Mouse (Mus musculus): Measurements from ENCODE around the gene L3mbtl2. TPM values are rescaled to one million over a fixed set of nuclear protein-coding genes. Genes with fewer than 3 reads are reported as not detected.

L3mbtl2 gene
- 11.5 and 12.5 TPM in 2 replicates for polyA plus RNA-seq (2015; fragmentation: Nextera tagmentation; extraction: Ambion mirVana)

DNA sequence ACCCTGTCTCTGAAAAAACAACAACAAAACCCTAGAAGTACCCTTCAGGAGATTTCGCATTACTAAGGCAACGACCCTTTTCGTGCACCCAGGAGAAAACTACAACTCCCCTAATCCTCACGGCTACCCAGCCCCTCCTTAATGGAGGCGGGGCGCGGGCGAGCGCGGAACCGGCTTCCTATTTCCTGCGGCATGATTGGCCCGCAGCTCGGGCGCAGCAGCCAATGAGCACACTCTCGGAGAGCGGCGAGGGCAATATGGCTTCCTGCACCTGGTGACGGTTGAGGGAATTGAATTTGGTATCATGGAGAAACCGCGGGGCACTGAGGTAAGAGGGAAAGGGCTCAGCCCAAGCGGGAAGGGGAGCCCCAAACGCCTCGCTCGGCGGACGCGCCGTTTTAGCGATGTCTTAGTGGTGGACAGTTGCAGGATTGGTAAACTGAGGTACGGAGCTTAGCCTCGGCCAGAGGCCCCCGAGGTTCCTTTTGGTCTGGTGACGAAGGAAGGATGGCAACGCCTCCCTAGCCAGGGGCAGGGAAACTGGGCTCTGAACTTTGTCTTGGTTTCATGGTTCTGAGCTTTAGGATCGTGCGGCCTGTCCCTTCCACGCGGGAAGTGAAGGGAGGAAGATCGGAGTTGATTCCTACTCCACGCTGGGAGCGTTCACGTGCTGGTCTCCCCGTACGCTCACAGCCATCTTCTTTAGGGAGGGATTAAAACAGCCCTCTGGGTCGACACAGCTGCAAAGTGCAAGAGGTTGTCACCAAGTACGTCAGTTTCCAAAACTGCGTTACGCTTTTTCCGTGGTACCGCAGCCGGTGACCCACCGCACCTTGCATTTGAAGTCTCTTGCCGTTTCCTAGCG lies at the start of gene L3mbtl2:
Gene L3mbtl2 (plus strand): TSS at position 193 of the 865 bp plus-strand sequence.
- Histone ChIP-seq H3K27ac (ENCODE audit: low read length) (peak within 1 kb of the TSS; percentile 80), H3K4me3 (ENCODE audit: low read depth, low read length) (peak within 1 kb of the TSS; percentile 93), H3K4me2 (ENCODE audit: low read depth, low read length) (peak within 1 kb of the TSS; percentile 98), H3K9me3 (replicated peaks; ENCODE audit: control insufficient read depth, low read length) (no peaks in the 10 kb centered on the region), H3K36me3 (ENCODE audit: control insufficient read depth, insufficient read depth) (peaks cover 3% of the 10 kb centered on the region; the same call in 1 of the 2 replicates), H3K9ac (ENCODE audit: low read depth, low read length) (peak within 1 kb of the TSS; percentile 81), H3K27me3 (ENCODE audit: control insufficient read depth, insufficient read depth, low read depth, low read length) (no peaks in the 10 kb centered on the region), H3K4me1 (ENCODE audit: control insufficient read depth, low read depth, low read length) (peaks cover 5% of the 10 kb centered on the region)
- WGBS (ENCODE audit: insufficient replicate concordance) = under 1% methylated on average over 55 of the region's 55 CpGs
- peak; percentile 100 for ATAC-seq (ENCODE audit: low read depth)

DNA sequence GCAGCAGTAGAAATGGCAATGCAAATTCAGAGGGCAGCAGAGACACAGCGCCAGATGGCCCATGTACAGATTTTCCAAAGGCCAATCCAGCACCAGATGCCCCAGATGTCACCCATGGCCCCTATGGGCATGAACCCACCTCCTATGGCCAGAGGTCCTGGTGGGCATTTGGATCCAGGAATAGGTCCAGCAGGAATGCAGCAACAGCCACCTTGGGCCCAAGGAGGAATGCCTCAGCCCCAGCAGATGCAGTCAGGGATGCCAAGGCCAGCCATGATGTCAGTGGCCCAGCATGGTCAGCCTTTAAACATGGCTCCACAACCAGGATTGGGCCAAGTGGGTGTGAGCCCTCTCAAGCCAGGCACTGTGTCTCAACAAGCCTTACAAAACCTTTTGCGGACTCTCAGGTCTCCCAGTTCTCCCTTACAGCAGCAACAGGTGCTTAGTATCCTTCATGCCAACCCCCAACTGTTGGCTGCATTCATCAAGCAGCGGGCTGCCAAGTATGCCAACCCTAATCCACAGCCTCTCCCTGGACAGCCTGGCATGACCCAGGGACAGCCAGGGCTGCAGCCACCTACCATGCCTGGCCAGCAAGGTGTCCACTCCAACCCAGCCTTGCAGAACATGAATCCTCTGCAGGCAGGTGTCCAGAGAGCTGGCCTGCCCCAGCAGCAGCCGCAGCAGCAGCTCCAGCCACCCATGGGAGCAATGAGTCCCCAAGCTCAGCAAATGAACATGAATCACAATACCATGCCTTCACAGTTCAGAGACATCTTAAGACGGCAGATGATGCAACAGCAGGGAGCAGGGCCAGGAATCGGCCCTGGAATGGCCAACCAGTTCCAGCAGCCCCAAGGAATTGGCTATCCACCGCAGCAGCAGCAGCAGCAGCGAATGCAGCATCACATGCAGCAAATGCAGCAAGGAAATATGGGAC lies 13.9 kb upstream of the L3mbtl2 start:
- ATAC-seq (ENCODE audit: low read depth) = no peak
- peaks cover 49% of the 10 kb centered on the region for H3K36me3 ChIP-seq (ENCODE audit: control insufficient read depth, insufficient read depth)

DNA sequence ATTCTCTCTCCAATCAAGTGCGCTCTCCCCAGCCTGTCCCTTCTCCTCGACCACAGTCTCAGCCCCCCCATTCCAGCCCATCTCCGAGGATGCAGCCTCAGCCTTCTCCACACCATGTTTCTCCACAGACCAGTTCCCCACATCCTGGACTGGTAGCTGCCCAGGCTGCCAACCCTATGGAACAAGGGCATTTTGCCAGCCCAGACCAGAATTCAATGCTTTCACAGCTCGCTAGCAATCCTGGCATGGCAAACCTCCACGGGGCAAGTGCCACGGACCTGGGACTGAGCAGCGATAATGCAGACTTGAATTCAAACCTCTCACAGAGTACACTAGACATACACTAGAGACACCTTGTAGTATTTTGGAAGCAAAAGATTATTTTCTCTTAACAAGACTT lies 13.1 kb upstream of the L3mbtl2 start:
- no peaks in the 10 kb centered on the region for H3K9me3 ChIP-seq (replicated peaks; ENCODE audit: control insufficient read depth, low read length)
- no peak overlapping the region for H3K27ac ChIP-seq (ENCODE audit: low read length)
- no peak overlapping the region for H3K9ac ChIP-seq (ENCODE audit: low read depth, low read length)
- peaks cover 43% of the 10 kb centered on the region for H3K36me3 ChIP-seq (ENCODE audit: control insufficient read depth, insufficient read depth)
- no peak for ATAC-seq (ENCODE audit: low read depth)
- WGBS (ENCODE audit: insufficient replicate concordance) = 91% methylated on average over 7 of the region's 7 CpGs
- no peaks in the 10 kb centered on the region for H3K4me1 ChIP-seq (ENCODE audit: control insufficient read depth, low read depth, low read length)
- no peak overlapping the region for H3K4me3 ChIP-seq (ENCODE audit: low read depth, low read length)
- no peak overlapping the region for H3K4me2 ChIP-seq (ENCODE audit: low read depth, low read length)
- H3K27me3 ChIP-seq (ENCODE audit: control insufficient read depth, insufficient read depth, low read depth, low read length) = no peaks in the 10 kb centered on the region

More for the DNA sequence above, 13.9 kb upstream of the L3mbtl2 start:
- Histone ChIP-seq H3K27me3 (ENCODE audit: control insufficient read depth, insufficient read depth, low read depth, low read length) (no peaks in the 10 kb centered on the region), H3K4me3 (ENCODE audit: low read depth, low read length) (no peak overlapping the region), H3K9me3 (replicated peaks; ENCODE audit: control insufficient read depth, low read length) (no peaks in the 10 kb centered on the region), H3K27ac (ENCODE audit: low read length) (no peak overlapping the region), H3K4me1 (ENCODE audit: control insufficient read depth, low read depth, low read length) (no peaks in the 10 kb centered on the region), H3K9ac (ENCODE audit: low read depth, low read length) (no peak overlapping the region), H3K4me2 (ENCODE audit: low read depth, low read length) (no peak overlapping the region)
- WGBS (ENCODE audit: insufficient replicate concordance) = 90% methylated on average over 8 of the region's 8 CpGs

DNA sequence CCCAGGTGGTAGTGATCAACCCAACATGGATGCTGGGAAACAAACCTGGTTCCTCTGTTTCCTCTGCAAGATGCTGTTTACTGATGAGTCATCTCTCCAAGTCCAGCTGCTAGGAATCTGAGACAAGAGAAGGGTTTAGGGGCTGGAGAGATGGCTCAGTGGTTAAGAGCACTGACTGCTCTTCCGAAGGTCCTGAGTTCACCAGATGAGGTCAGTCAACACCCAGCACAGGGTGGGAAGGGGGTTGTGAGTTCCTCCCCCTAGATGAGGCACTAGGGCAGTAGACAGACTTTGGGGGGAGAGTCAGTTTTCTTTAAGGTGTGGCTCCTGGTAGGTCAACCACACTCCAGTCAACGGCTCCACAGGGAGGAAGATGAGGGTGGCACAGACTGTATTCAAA lies 2.0 kb upstream of the L3mbtl2 start:
- Histone ChIP-seq H3K36me3 (ENCODE audit: control insufficient read depth, insufficient read depth) (no peaks in the 10 kb centered on the region), H3K4me3 (ENCODE audit: low read depth, low read length) (no peak overlapping the region), H3K27ac (ENCODE audit: low read length) (no peak overlapping the region), H3K4me2 (ENCODE audit: low read depth, low read length) (no peak overlapping the region), H3K27me3 (ENCODE audit: control insufficient read depth, insufficient read depth, low read depth, low read length) (no peaks in the 10 kb centered on the region), H3K4me1 (ENCODE audit: control insufficient read depth, low read depth, low read length) (peaks cover 5% of the 10 kb centered on the region), H3K9me3 (replicated peaks; ENCODE audit: control insufficient read depth, low read length) (no peaks in the 10 kb centered on the region), H3K9ac (ENCODE audit: low read depth, low read length) (no peak overlapping the region)
- ATAC-seq (ENCODE audit: low read depth) = no peak
- WGBS (ENCODE audit: insufficient replicate concordance) = 74% methylated on average over 2 of the region's 2 CpGs

DNA sequence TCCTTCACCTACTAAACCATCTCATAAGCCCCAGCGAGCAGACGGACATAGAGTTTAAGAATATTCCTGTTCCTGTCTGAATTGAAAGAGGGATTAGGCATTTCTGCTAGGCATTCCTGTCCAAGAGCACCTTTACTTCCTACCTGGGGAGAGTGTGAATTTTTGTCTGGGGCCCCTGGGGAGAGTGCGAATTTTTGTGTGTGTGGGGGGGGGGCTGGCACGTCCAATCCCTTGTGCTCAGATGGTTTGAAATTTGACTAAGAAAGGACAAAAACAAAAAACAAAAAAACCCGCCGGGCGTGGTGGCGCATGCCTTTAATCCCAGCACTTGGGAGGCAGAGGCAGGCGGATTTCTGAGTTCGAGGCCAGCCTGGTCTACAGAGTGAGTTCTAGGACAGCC lies 408 bp upstream of the L3mbtl2 start:
- Histone ChIP-seq H3K9me3 (replicated peaks; ENCODE audit: control insufficient read depth, low read length) (no peaks in the 10 kb centered on the region), H3K27me3 (ENCODE audit: control insufficient read depth, insufficient read depth, low read depth, low read length) (no peaks in the 10 kb centered on the region), H3K4me3 (ENCODE audit: low read depth, low read length) (peak overlapping the region; percentile 93), H3K4me2 (ENCODE audit: low read depth, low read length) (peak overlapping the region; percentile 98), H3K27ac (ENCODE audit: low read length) (no peak overlapping the region), H3K36me3 (ENCODE audit: control insufficient read depth, insufficient read depth) (peaks cover 1% of the 10 kb centered on the region; the same call in 1 of the 2 replicates), H3K4me1 (ENCODE audit: control insufficient read depth, low read depth, low read length) (peaks cover 5% of the 10 kb centered on the region), H3K9ac (ENCODE audit: low read depth, low read length) (no peak overlapping the region)
- no peak for ATAC-seq (ENCODE audit: low read depth)
- WGBS (ENCODE audit: insufficient replicate concordance) = 60% methylated on average over 9 of the region's 10 CpGs

DNA sequence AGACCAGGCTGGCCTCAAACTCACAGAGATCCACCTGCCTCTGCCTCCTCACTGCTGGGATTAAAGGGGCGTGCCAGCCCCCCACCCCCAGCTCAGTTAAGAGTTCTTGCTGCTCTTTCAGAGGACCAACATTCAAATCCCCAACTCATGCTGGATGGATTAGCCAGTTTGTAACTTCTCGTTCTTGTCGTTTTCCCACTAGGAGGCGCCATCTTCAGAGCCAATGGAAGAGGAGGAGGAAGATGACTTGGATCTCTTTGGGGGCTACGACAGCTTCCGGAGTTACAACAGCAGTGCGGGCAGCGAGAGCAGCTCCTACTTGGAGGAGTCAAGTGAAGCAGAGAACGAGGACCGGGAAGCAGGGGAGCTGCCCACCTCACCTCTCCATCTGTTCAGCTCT lies 3.3 kb downstream of the L3mbtl2 start:
- peaks cover 5% of the 10 kb centered on the region for H3K4me1 ChIP-seq (ENCODE audit: control insufficient read depth, low read depth, low read length)
- H3K4me3 ChIP-seq (ENCODE audit: low read depth, low read length) = no peak overlapping the region
- H3K9ac ChIP-seq (ENCODE audit: low read depth, low read length) = no peak overlapping the region
- peaks cover 13% of the 10 kb centered on the region; the same call in 1 of the 2 replicates for H3K36me3 ChIP-seq (ENCODE audit: control insufficient read depth, insufficient read depth)
- H3K4me2 ChIP-seq (ENCODE audit: low read depth, low read length) = no peak overlapping the region
- WGBS (ENCODE audit: insufficient replicate concordance) = 82% methylated on average over 10 of the region's 10 CpGs
- no peak for ATAC-seq (ENCODE audit: low read depth)
- H3K27ac ChIP-seq (ENCODE audit: low read length) = no peak overlapping the region
- H3K27me3 ChIP-seq (ENCODE audit: control insufficient read depth, insufficient read depth, low read depth, low read length) = no peaks in the 10 kb centered on the region
- no peaks in the 10 kb centered on the region for H3K9me3 ChIP-seq (replicated peaks; ENCODE audit: control insufficient read depth, low read length)

DNA sequence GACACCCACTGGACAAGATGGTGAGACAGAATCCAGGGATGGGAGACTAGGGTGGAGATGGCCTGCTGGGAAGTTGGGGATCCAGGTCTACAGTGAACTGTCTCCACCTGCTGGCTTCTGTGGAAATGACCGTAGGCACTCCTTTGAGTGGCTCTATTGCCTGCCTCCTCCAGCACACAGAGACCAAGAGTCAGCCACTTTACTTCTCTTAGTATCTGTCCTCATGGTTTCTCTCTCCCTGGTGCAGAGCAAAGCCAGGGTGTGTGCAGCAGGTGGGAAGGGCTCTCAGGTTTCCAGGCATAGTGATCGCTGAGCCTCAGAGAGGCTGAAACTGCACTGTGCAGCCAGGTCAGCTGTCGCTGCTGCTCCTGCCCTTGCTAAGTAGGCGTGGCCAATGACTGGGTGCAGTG lies 6.5 kb downstream of the L3mbtl2 start:
- 69% methylated on average over 4 of the region's 4 CpGs for WGBS (ENCODE audit: insufficient replicate concordance)
- H3K27me3 ChIP-seq (ENCODE audit: control insufficient read depth, insufficient read depth, low read depth, low read length) = no peaks in the 10 kb centered on the region
- H3K36me3 ChIP-seq (ENCODE audit: control insufficient read depth, insufficient read depth) = peaks cover 13% of the 10 kb centered on the region; the same call in 1 of the 2 replicates
- no peak overlapping the region for H3K27ac ChIP-seq (ENCODE audit: low read length)
- no peak overlapping the region for H3K9ac ChIP-seq (ENCODE audit: low read depth, low read length)
- no peak for ATAC-seq (ENCODE audit: low read depth)
- no peaks in the 10 kb centered on the region for H3K9me3 ChIP-seq (replicated peaks; ENCODE audit: control insufficient read depth, low read length)
- H3K4me2 ChIP-seq (ENCODE audit: low read depth, low read length) = no peak overlapping the region
- H3K4me3 ChIP-seq (ENCODE audit: low read depth, low read length) = no peak overlapping the region
- H3K4me1 ChIP-seq (ENCODE audit: control insufficient read depth, low read depth, low read length) = no peaks in the 10 kb centered on the region

DNA sequence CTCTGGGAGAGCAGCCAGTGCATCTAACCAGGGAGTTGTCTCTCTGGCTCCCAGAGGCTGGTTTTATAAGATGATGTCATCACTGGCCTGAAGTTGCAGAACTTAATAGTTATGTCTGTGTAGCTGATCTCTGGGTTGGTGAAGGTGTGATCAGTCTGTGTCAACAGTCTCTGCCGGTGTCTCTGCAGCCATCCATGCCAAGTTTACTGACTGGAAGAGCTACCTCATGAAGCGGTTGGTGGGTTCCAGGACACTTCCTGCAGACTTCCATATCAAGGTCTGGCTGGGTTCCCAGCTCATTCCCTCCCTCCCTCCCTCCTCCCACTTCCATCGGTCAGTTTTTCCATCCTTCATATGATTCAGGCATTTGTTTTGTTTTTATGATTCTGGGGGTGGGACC lies 12.9 kb downstream of the L3mbtl2 start:
- no peak overlapping the region for H3K4me3 ChIP-seq (ENCODE audit: low read depth, low read length)
- H3K36me3 ChIP-seq (ENCODE audit: control insufficient read depth, insufficient read depth) = no peaks in the 10 kb centered on the region; the same call in 1 of the 2 replicates
- no peak overlapping the region for H3K27ac ChIP-seq (ENCODE audit: low read length)
- no peak for ATAC-seq (ENCODE audit: low read depth)
- H3K27me3 ChIP-seq (ENCODE audit: control insufficient read depth, insufficient read depth, low read depth, low read length) = no peaks in the 10 kb centered on the region
- H3K9ac ChIP-seq (ENCODE audit: low read depth, low read length) = no peak overlapping the region
- H3K9me3 ChIP-seq (replicated peaks; ENCODE audit: control insufficient read depth, low read length) = no peaks in the 10 kb centered on the region
- 65% methylated on average over 3 of the region's 3 CpGs for WGBS (ENCODE audit: insufficient replicate concordance)
- no peaks in the 10 kb centered on the region for H3K4me1 ChIP-seq (ENCODE audit: control insufficient read depth, low read depth, low read length)
- no peak overlapping the region for H3K4me2 ChIP-seq (ENCODE audit: low read depth, low read length)
